Mouse (Mus musculus) midbrain, postnatal 0 days (tissue): ENCODE data around the gene Slc15a5. TPM values are rescaled to one million over a fixed set of nuclear protein-coding genes. Genes with fewer than 3 reads are reported as not detected.

Source experiments
- ATAC-seq: fragments of 200-750 bp; cut with Nextera tagmentation; 2 replicates; pipeline ENCODE4 v1.8.0; 2017; ENCODE audit warnings: moderate number of reproducible peaks, mild to moderate bottlenecking, moderate TSS enrichment, moderate library complexity; ENCODE audit not compliant: low FRiP score
- DNase-seq: peaks from one replicate; pipeline ENCODE4 v3.0.0-alpha.2; 2015; ENCODE audit warnings: low spot score
- H3K27ac ChIP-seq: fragments of 300-500 bp; sonication (generic); 2 replicates; pipeline ENCODE4 v1.5.1; 2014; ENCODE audit warnings: low read depth, mild to moderate bottlenecking, low read length, mixed read lengths
- H3K27me3 ChIP-seq: fragments of 300-500 bp; sonication (generic); 2 replicates; pipeline ENCODE4 v1.6.1; 2014; ENCODE audit warnings: low read length, control low read depth, mixed read lengths; ENCODE audit not compliant: insufficient read depth
- H3K36me3 ChIP-seq: fragments of 300-500 bp; sonication (generic); 2 replicates; pipeline ENCODE4 v1.6.1; 2014; ENCODE audit warnings: low read length, control low read depth, mixed read lengths; ENCODE audit not compliant: insufficient read depth
- H3K4me1 ChIP-seq: fragments of 300-500 bp; sonication (generic); 2 replicates; pipeline ENCODE4 v1.6.1; 2014; ENCODE audit warnings: mild to moderate bottlenecking, control low read depth, antibody characterized with exemption, low read length, mixed read lengths; ENCODE audit not compliant: insufficient read depth
- H3K4me2 ChIP-seq: fragments of 300-500 bp; sonication (generic); 2 replicates; pipeline ENCODE4 v1.6.1; 2014; ENCODE audit warnings: low read depth, mild to moderate bottlenecking, low read length, mixed read lengths; ENCODE audit not compliant: poor library complexity, severe bottlenecking
- H3K4me3 ChIP-seq: fragments of 300-500 bp; sonication (generic); 2 replicates; pipeline ENCODE4 v1.5.1; 2014; ENCODE audit warnings: low read depth, mild to moderate bottlenecking, low read length, moderate library complexity
- H3K9ac ChIP-seq: fragments of 300-500 bp; sonication (generic); replicated peaks from 2 replicates; pipeline ENCODE4 v1.6.1; 2014; ENCODE audit warnings: mild to moderate bottlenecking, low read length, moderate library complexity, mixed read lengths; ENCODE audit not compliant: poor library complexity, severe bottlenecking
- H3K9me3 ChIP-seq: fragments of 300-500 bp; sonication (generic); 2 replicates; pipeline ENCODE4 v1.6.1; 2016; ENCODE audit warnings: low read length, control low read depth
- CTCF ChIP-seq: IDR thresholded peaks from 2 replicates; pipeline ENCODE4 v1.5.1; 2016; ENCODE audit warnings: antibody characterized with exemption, mild to moderate bottlenecking
- WGBS: fragments of 180-500 bp; shearing (Covaris S2); extraction: QIAGEN DNeasy Blood & Tissue Kit; methylation state at CpG from one replicate; pipeline ENCODE4 v1.1.7; 2014; 5-methylcytosine and 5-hydroxymethylcytosine counted together
- polyA plus RNA-seq: library from polyadenylated mRNA; unstranded; fragments of >200 nt; fragmentation: Nextera tagmentation; extraction: Ambion mirVana; gene quantifications from 2 replicates; pipeline ENCODE4 v1.2.1, GENCODE M21; 2015
- total RNA-seq: library from RNA; depleted of rRNA; stranded (reverse); fragments of >200 nt; gene quantifications from 2 replicates; pipeline ENCODE4 v1.2.3, GENCODE M21; 2014; rRNA removed

Gene Slc15a5
- total RNA-seq (0.11 and 0.28 TPM in 2 replicates), polyA plus RNA-seq (0.11 and 0.96 TPM in 2 replicates)

DNA sequence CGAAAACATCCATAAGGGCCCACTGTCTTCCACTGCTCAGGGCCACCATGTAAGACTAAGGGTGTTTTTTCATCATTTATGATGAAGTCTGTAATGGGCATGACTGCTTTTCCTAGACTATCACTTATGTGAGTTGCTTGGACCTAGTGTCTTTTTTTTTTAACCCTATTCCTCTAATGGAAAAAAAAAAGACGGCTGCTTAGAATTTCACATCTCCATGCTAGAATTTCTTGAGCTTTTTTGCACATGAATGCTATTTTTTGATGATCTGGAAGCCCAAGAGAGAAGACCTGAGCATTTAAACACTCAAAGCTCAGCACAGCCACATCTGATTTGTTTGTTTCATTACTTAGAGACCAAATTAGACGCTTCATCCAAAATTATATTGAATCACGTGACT, at the start of gene Slc15a5:
Slc15a5 (minus strand) TSS at position 101 of the 400 bp plus-strand sequence.
- Histone ChIP-seq H3K4me2 (no peak within 1 kb of the TSS), H3K4me3 (no peak within 1 kb of the TSS), H3K9ac (no peak within 1 kb of the TSS), H3K4me1 (no peaks in the 10 kb centered on the region), H3K27ac (no peak within 1 kb of the TSS), H3K9me3 (no peaks in the 10 kb centered on the region), H3K27me3 (no peaks in the 10 kb centered on the region), H3K36me3 (no peaks in the 10 kb centered on the region)
- DNase-seq (no peak), ATAC-seq (no peak)
- 83% methylated on average over 4 of the region's 4 CpGs for WGBS
- TF ChIP-seq CTCF = no peak

DNA sequence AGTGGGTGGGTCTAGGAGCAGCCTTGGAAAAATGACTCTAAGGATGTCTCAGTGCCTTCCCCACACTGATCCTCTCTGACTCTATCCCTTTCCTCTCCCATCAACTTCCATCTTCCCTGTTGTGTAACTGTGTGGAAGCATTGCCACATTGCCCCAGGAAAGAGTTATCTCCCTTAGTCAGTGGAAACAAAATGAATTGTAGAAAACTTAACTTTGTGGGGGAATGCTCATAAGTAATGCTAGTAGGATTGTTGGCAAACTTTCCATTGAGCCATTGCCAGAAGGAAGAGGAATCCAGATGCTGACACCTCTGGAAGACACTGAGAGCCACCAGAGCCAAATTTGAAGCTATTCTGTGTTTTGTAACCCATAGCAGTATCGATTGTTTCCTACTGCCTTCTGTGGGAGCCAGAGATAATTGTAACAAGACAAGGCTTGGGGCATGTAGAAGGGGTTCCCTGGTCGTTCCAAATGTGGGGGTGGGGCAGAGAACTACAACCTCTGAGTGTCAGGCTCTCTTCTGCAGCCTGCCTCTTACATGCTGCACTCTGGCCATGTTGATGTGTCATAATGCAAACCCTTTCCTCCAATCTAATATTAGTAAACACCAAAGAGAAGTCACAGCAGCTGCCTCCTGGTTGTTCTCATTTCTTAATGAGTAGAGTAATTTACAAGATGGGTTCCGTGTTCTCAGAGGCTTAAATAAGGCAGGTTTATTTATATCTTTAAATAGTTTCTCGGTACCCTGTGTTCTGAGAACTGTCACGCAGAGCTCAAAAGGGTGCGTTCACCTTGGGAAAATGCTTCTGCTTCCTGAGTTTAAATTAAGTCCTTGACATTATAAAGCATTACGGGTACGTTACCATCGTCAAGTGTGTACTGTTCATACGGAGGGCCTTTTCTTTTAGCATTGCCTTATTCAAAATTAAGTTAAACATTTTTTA, 48.9 kb upstream of the Slc15a5 start:
- no peak for DNase-seq
- no peak for TF ChIP-seq CTCF
- no peaks in the 10 kb centered on the region for H3K9me3 ChIP-seq
- WGBS = 80% methylated on average over 10 of the region's 10 CpGs
- no peak for ATAC-seq
- H3K4me3 ChIP-seq = no peak overlapping the region
- no peaks in the 10 kb centered on the region for H3K4me1 ChIP-seq
- no peaks in the 10 kb centered on the region for H3K36me3 ChIP-seq
- H3K27me3 ChIP-seq = no peaks in the 10 kb centered on the region
- no peak overlapping the region for H3K27ac ChIP-seq
- H3K9ac ChIP-seq = no peak overlapping the region
- no peak overlapping the region for H3K4me2 ChIP-seq

DNA sequence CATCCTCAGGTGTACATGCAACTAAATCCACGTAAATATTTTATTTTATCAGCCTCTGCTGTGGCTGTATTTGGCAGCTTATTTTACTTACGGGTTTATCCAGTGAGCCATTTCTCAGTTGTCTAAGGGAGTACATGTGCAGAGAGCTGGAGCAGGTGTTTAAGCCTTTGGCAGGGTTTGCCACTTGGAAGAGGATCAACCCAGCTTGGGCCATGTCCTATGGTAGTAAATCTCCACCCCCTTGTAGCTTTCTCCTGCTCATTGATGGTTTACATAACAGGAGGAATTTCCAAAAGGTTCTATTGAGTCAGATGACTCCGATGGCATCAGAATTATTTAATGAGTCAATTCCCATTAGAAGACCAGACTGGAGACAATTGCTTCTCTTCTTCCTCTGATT, 37.8 kb upstream of the Slc15a5 start:
- no peak for TF ChIP-seq CTCF
- Histone ChIP-seq H3K36me3 (no peaks in the 10 kb centered on the region), H3K9ac (no peak overlapping the region), H3K4me1 (no peaks in the 10 kb centered on the region), H3K27ac (no peak overlapping the region), H3K27me3 (no peaks in the 10 kb centered on the region), H3K4me3 (no peak overlapping the region), H3K9me3 (no peaks in the 10 kb centered on the region), H3K4me2 (no peak overlapping the region)
- DNase-seq (no peak), ATAC-seq (no peak)
- 77% methylated on average over 3 of the region's 3 CpGs for WGBS

DNA sequence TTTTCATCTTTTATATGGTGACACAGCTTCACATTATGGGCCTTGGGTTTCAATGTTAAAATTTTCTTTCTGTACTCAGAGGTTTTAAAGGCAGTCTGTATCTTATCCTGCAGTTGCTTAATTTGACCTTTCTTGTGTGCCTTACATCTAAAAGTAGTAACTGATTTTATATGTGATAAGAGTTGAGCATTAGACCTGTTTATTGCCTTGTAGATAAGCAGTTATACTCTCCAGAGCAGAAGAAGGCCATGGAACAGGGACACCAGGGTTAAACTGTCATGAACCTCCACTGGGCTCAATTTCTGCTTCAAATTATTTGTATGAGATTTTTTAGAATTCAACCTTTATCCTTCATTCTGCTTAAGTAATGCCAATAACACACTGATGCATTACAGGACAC, 24.8 kb upstream of the Slc15a5 start:
- Histone ChIP-seq H3K4me2 (no peak overlapping the region), H3K36me3 (no peaks in the 10 kb centered on the region), H3K4me3 (no peak overlapping the region), H3K9me3 (no peaks in the 10 kb centered on the region), H3K4me1 (no peaks in the 10 kb centered on the region), H3K27me3 (no peaks in the 10 kb centered on the region), H3K27ac (no peak overlapping the region), H3K9ac (no peak overlapping the region)
- TF ChIP-seq CTCF = no peak
- DNase-seq = no peak
- ATAC-seq = no peak

DNA sequence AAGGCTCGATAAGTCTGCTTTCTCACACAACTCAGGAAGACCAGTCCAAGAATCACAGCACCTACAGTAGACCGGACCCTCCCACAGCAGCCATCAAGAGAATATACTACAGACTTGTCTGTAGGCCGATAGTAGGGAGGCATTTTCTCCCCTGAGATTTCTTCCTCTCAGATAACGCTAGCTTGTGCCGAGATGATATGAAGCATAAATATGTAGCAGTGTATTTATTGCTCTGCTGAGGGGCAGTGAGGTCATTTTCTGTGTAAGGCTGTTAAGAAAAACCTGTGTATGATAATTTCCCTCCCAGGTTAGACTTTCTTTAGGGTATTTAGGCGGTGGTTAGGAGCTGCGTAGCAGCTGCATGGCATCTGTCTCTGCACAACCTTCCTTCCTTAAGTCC, 23.2 kb upstream of the Slc15a5 start:
- Histone ChIP-seq H3K9ac (no peak overlapping the region), H3K4me3 (no peak overlapping the region), H3K27me3 (no peaks in the 10 kb centered on the region), H3K4me2 (no peak overlapping the region), H3K36me3 (no peaks in the 10 kb centered on the region), H3K27ac (no peak overlapping the region), H3K4me1 (no peaks in the 10 kb centered on the region), H3K9me3 (no peaks in the 10 kb centered on the region)
- WGBS = 80% methylated on average over 7 of the region's 7 CpGs
- TF ChIP-seq CTCF = no peak
- ATAC-seq (no peak), DNase-seq (no peak)

DNA sequence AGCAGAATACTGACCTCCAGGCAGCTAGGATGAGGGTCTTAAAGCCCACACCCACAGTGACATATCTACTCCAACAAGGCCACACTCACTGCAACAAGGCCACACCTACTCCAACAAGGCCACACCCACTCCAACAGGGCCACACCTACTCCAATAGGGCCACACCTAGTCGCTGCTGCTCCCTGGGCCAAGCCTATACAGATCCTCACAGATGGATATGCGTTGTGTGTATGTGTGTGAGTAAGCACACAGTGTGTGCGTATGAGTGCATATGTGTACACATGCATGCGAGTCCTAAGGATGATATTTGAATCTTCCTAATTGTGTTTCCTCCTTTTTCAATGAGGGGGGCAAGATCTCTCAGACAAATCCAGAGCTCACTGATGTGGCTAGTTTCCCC, 22.1 kb upstream of the Slc15a5 start:
- Histone ChIP-seq H3K9ac (no peak overlapping the region), H3K27me3 (no peaks in the 10 kb centered on the region), H3K27ac (no peak overlapping the region), H3K4me2 (no peak overlapping the region), H3K4me1 (no peaks in the 10 kb centered on the region), H3K4me3 (no peak overlapping the region), H3K9me3 (no peaks in the 10 kb centered on the region), H3K36me3 (no peaks in the 10 kb centered on the region)
- DNase-seq (no peak), ATAC-seq (no peak)
- no peak for TF ChIP-seq CTCF
- 85% methylated on average over 4 of the region's 4 CpGs for WGBS
